Mouse (Mus musculus): ENCODE measurements at regions not wholly inside any gene's neighbourhood (a gene's known extent, or its start where the extent isn't known, plus 50 kb on each side); places are given as distances from the start of the nearest gene placed in this dataset.

- Histone ChIP-seq H3K36me3 (no peaks in the 10 kb centered on the region), H3K9me3 (0 out of 2 replicates have a peak, but pooled peaks cover 4% of the 10 kb centered on the region), H3K27ac (no peak overlapping the region), H3K4me2 (no peak overlapping the region), H3K27me3 (no peaks in the 10 kb centered on the region), H3K4me1 (no peaks in the 10 kb centered on the region; the same call in 1 of the 2 replicates), H3K9ac (no peak overlapping the region), H3K4me3 (no peak overlapping the region)
- ATAC-seq (ENCODE audit: insufficient number of reproducible peaks, low FRiP score, low TSS enrichment, low read depth): no peak
- WGBS: 87% methylated on average over 9 of the region's 9 CpGs
Measured at GRCm38 (mm10) chr9:67165486-67165885, 116.3 kb upstream of the Tpm1 start.

- 76% methylated on average over 6 of the region's 6 CpGs for WGBS
- H3K27ac ChIP-seq: no peak overlapping the region
- H3K27me3 ChIP-seq: no peaks in the 10 kb centered on the region
- H3K4me2 ChIP-seq: no peak overlapping the region
- H3K9ac ChIP-seq: no peak overlapping the region
- H3K36me3 ChIP-seq: no peaks in the 10 kb centered on the region
- ATAC-seq (ENCODE audit: insufficient number of reproducible peaks, low FRiP score, low TSS enrichment, low read depth): no peak
- H3K4me1 ChIP-seq: no peaks in the 10 kb centered on the region
- no peaks in the 10 kb centered on the region for H3K9me3 ChIP-seq
- H3K4me3 ChIP-seq: no peak overlapping the region
Measured at GRCm38 (mm10) chr9:67163746-67164145, 114.5 kb upstream of the Tpm1 start.

GRCm38 (mm10) chr9:67160785-67161455, 111.7 kb upstream of the Tpm1 start:
- no peaks in the 10 kb centered on the region for H3K27me3 ChIP-seq
- H3K4me3 ChIP-seq: no peak overlapping the region
- H3K9me3 ChIP-seq: no peaks in the 10 kb centered on the region
- no peaks in the 10 kb centered on the region for H3K36me3 ChIP-seq
- no peak overlapping the region for H3K4me2 ChIP-seq
- no peak for ATAC-seq (ENCODE audit: insufficient number of reproducible peaks, low FRiP score, low TSS enrichment, low read depth)
- 81% methylated on average over 3 of the region's 3 CpGs for WGBS
- H3K4me1 ChIP-seq: no peaks in the 10 kb centered on the region
- H3K27ac ChIP-seq: no peak overlapping the region
- H3K9ac ChIP-seq: no peak overlapping the region

- Histone ChIP-seq H3K4me2 (no peak overlapping the region), H3K36me3 (no peaks in the 10 kb centered on the region), H3K4me1 (no peaks in the 10 kb centered on the region), H3K9ac (no peak overlapping the region), H3K4me3 (no peak overlapping the region), H3K27ac (no peak overlapping the region), H3K9me3 (no peaks in the 10 kb centered on the region), H3K27me3 (no peaks in the 10 kb centered on the region)
- no peak for ATAC-seq (ENCODE audit: insufficient number of reproducible peaks, low FRiP score, low TSS enrichment, low read depth)
- 91% methylated on average over 5 of the region's 5 CpGs for WGBS
Measured at GRCm38 (mm10) chr9:67160350-67160749, 111.1 kb upstream of the Tpm1 start.

- Histone ChIP-seq H3K4me1 (no peaks in the 10 kb centered on the region), H3K9me3 (no peaks in the 10 kb centered on the region), H3K27ac (0 out of 2 replicates have a peak overlapping the region, but pooled peaks have one; percentile 1), H3K27me3 (no peaks in the 10 kb centered on the region), H3K4me3 (no peak overlapping the region), H3K36me3 (no peaks in the 10 kb centered on the region), H3K4me2 (no peak overlapping the region), H3K9ac (no peak overlapping the region)
- ATAC-seq (ENCODE audit: insufficient number of reproducible peaks, low FRiP score, low TSS enrichment, low read depth): no peak
- WGBS: 44% methylated on average over 3 of the region's 3 CpGs
Measured at GRCm38 (mm10) chr9:67156590-67157259, 107.5 kb upstream of the Tpm1 start.

GRCm38 (mm10) chr9:67154062-67154461, 104.9 kb upstream of the Tpm1 start:
- Histone ChIP-seq H3K9me3 (no peaks in the 10 kb centered on the region), H3K27ac (no peak overlapping the region), H3K4me1 (no peaks in the 10 kb centered on the region), H3K36me3 (no peaks in the 10 kb centered on the region), H3K4me3 (no peak overlapping the region), H3K9ac (no peak overlapping the region), H3K27me3 (no peaks in the 10 kb centered on the region), H3K4me2 (no peak overlapping the region)
- peak; percentile 12; the same call in 1 of the 2 replicates for ATAC-seq (ENCODE audit: insufficient number of reproducible peaks, low FRiP score, low TSS enrichment, low read depth)
- WGBS: 73% methylated on average over 6 of the region's 6 CpGs

- Histone ChIP-seq H3K4me3 (no peak overlapping the region), H3K9ac (no peak overlapping the region), H3K27me3 (no peaks in the 10 kb centered on the region), H3K9me3 (no peaks in the 10 kb centered on the region), H3K4me1 (no peaks in the 10 kb centered on the region), H3K27ac (no peak overlapping the region), H3K36me3 (no peaks in the 10 kb centered on the region), H3K4me2 (no peak overlapping the region)
- 79% methylated on average over 4 of the region's 4 CpGs for WGBS
- no peak for ATAC-seq (ENCODE audit: insufficient number of reproducible peaks, low FRiP score, low TSS enrichment, low read depth)
Measured at GRCm38 (mm10) chr9:67153333-67153732, 104.1 kb upstream of the Tpm1 start.

GRCm38 (mm10) chr9:67147656-67148055, 98.5 kb upstream of the Tpm1 start:
- H3K27me3 ChIP-seq: no peaks in the 10 kb centered on the region
- H3K27ac ChIP-seq: no peak overlapping the region
- H3K4me1 ChIP-seq: no peaks in the 10 kb centered on the region
- ATAC-seq (ENCODE audit: insufficient number of reproducible peaks, low FRiP score, low TSS enrichment, low read depth): no peak
- H3K4me2 ChIP-seq: no peak overlapping the region
- H3K9ac ChIP-seq: no peak overlapping the region
- no peaks in the 10 kb centered on the region for H3K36me3 ChIP-seq
- no peaks in the 10 kb centered on the region for H3K9me3 ChIP-seq
- WGBS: 71% methylated on average over 7 of the region's 7 CpGs
- no peak overlapping the region for H3K4me3 ChIP-seq

GRCm38 (mm10) chr9:67145392-67145791, 96.2 kb upstream of the Tpm1 start:
- Histone ChIP-seq H3K9ac (no peak overlapping the region), H3K36me3 (no peaks in the 10 kb centered on the region), H3K9me3 (no peaks in the 10 kb centered on the region), H3K27me3 (no peaks in the 10 kb centered on the region), H3K4me3 (no peak overlapping the region), H3K4me1 (0 out of 2 replicates have a peak, but pooled peaks cover 3% of the 10 kb centered on the region), H3K27ac (no peak overlapping the region), H3K4me2 (no peak overlapping the region)
- 90% methylated on average over 6 of the region's 6 CpGs for WGBS
- ATAC-seq (ENCODE audit: insufficient number of reproducible peaks, low FRiP score, low TSS enrichment, low read depth): no peak

GRCm38 (mm10) chr9:67144511-67144910, 95.3 kb upstream of the Tpm1 start:
- no peaks in the 10 kb centered on the region for H3K36me3 ChIP-seq
- no peaks in the 10 kb centered on the region for H3K9me3 ChIP-seq
- H3K27me3 ChIP-seq: no peaks in the 10 kb centered on the region
- no peak overlapping the region for H3K27ac ChIP-seq
- no peak for ATAC-seq (ENCODE audit: insufficient number of reproducible peaks, low FRiP score, low TSS enrichment, low read depth)
- H3K4me2 ChIP-seq: no peak overlapping the region
- H3K9ac ChIP-seq: no peak overlapping the region
- H3K4me3 ChIP-seq: no peak overlapping the region
- 0 out of 2 replicates have a peak, but pooled peaks cover 4% of the 10 kb centered on the region for H3K4me1 ChIP-seq

- Histone ChIP-seq H3K4me3 (no peak overlapping the region), H3K4me1 (peaks cover 25% of the 10 kb centered on the region), H3K9me3 (no peaks in the 10 kb centered on the region), H3K9ac (no peak overlapping the region), H3K4me2 (no peak overlapping the region), H3K36me3 (no peaks in the 10 kb centered on the region), H3K27me3 (no peaks in the 10 kb centered on the region), H3K27ac (no peak overlapping the region)
- WGBS: 69% methylated on average over 7 of the region's 7 CpGs
- ATAC-seq (ENCODE audit: insufficient number of reproducible peaks, low FRiP score, low TSS enrichment, low read depth): 0 out of 2 replicates have a peak, but pooled peaks have one; percentile 32
Measured at GRCm38 (mm10) chr9:67140319-67140887, 91.2 kb upstream of the Tpm1 start.

- peaks cover 25% of the 10 kb centered on the region for H3K4me1 ChIP-seq
- ATAC-seq (ENCODE audit: insufficient number of reproducible peaks, low FRiP score, low TSS enrichment, low read depth): no peak
- H3K36me3 ChIP-seq: no peaks in the 10 kb centered on the region
- H3K4me3 ChIP-seq: no peak overlapping the region
- peak overlapping the region; percentile 9 for H3K27ac ChIP-seq
- H3K9me3 ChIP-seq: no peaks in the 10 kb centered on the region
- 32% methylated on average over 5 of the region's 5 CpGs for WGBS
- H3K9ac ChIP-seq: no peak overlapping the region
- H3K4me2 ChIP-seq: no peak overlapping the region
- H3K27me3 ChIP-seq: no peaks in the 10 kb centered on the region
Measured at GRCm38 (mm10) chr9:67137681-67138080, 88.5 kb upstream of the Tpm1 start.

Data from limb, embryonic 15.5 days (tissue).